Mouse (Mus musculus) small intestine, adult 2 months (tissue): ENCODE measurements around the gene Gm19965. TPM values are rescaled to one million over a fixed set of nuclear protein-coding genes. Genes with fewer than 3 reads are reported as not detected.

Experiments
- H3K27ac ChIP-seq: fragments of 200-500 bp; 2 replicates; pipeline ENCODE4 v1.5.1; 2012; ENCODE audit warnings: low read depth, low read length, control low read depth, inconsistent platforms; ENCODE audit not compliant: insufficient read depth
- H3K27me3 ChIP-seq: fragments of 200-500 bp; 2 replicates; pipeline ENCODE4 v1.6.1; 2012; ENCODE audit warnings: mild to moderate bottlenecking, moderate library complexity, low read length, inconsistent platforms; ENCODE audit not compliant: control insufficient read depth, insufficient read depth
- H3K36me3 ChIP-seq: fragments of 200-500 bp; 2 replicates; pipeline ENCODE4 v1.6.1; 2012; ENCODE audit warnings: mild to moderate bottlenecking, low read length, control low read depth, inconsistent platforms; ENCODE audit not compliant: control insufficient read depth, insufficient read depth
- H3K4me1 ChIP-seq: fragments of 200-500 bp; 2 replicates; pipeline ENCODE4 v1.6.1; 2012; ENCODE audit warnings: low read length, inconsistent platforms, mixed read lengths; ENCODE audit not compliant: control insufficient read depth, insufficient read depth, insufficient read length
- H3K4me3 ChIP-seq: fragments of 200-500 bp; 2 replicates; pipeline ENCODE4 v1.5.1; 2012; ENCODE audit warnings: low read depth, mild to moderate bottlenecking, control low read depth, inconsistent platforms, low read length, moderate library complexity
- CTCF ChIP-seq: fragments of 200-500 bp; IDR thresholded peaks from 2 replicates; pipeline ENCODE4 v1.5.1; 2012; ENCODE audit warnings: low read depth, mild to moderate bottlenecking, control low read depth, inconsistent platforms, low read length, moderate library complexity, mixed read lengths; ENCODE audit not compliant: insufficient replicate concordance, insufficient read length; ENCODE audit errors: extremely low read depth
- POLR2A ChIP-seq: fragments of 200-500 bp; IDR thresholded peaks from 2 replicates; pipeline ENCODE4 v1.6.1; 2012; ENCODE audit warnings: low read depth, mild to moderate bottlenecking, control low read depth, inconsistent platforms, low read length, moderate library complexity
- WGBS: fragments of 180-500 bp; shearing (Covaris S2); methylation state at CpG from one replicate; pipeline ENCODE4 v1.1.7; 2018; 5-methylcytosine and 5-hydroxymethylcytosine counted together
- polyA plus RNA-seq: library from polyadenylated mRNA; depleted of rRNA; stranded (reverse); fragments of >200 nt; gene quantifications from 2 replicates; pipeline ENCODE4 v1.2.3, GENCODE M21; 2012; rRNA removed

The Gm19965 gene
- polyA plus RNA-seq: not detected in 2 replicates

- 64% methylated on average over 3 of the region's 3 CpGs for WGBS
- Histone ChIP-seq H3K4me3 (no peak within 1 kb of the TSS), H3K36me3 (no peaks in the 10 kb centered on the region), H3K27ac (no peak within 1 kb of the TSS), H3K4me1 (no peaks in the 10 kb centered on the region), H3K27me3 (no peaks in the 10 kb centered on the region)
- TF ChIP-seq POLR2A: no peak
- no peak for TF ChIP-seq CTCF
These were observed at the start of gene Gm19965 for GRCm38 (mm10) chr1:116802683-116803082. Gm19965 (plus strand) TSS chr1:116802983.

GRCm38 (mm10) chr1:116782471-116782989 is 20.3 kb upstream of the Gm19965 start:
- 93% methylated on average over 8 of the region's 8 CpGs for WGBS
- H3K27me3 ChIP-seq: no peaks in the 10 kb centered on the region
- TF ChIP-seq POLR2A (no peak), CTCF (no peak)
- no peaks in the 10 kb centered on the region for H3K36me3 ChIP-seq
- H3K27ac ChIP-seq: no peak overlapping the region
- no peaks in the 10 kb centered on the region for H3K4me1 ChIP-seq
- no peak overlapping the region for H3K4me3 ChIP-seq
